Mouse (Mus musculus) neural tube, embryonic 15.5 days (tissue): ENCODE data around the gene Blnk. TPM values are rescaled to one million over a fixed set of nuclear protein-coding genes. Genes with fewer than 3 reads are reported as not detected.

Source experiments
- ATAC-seq: fragments of 200-750 bp; cut with Nextera tagmentation; 2 replicates; pipeline ENCODE4 v1.8.0; 2017; ENCODE audit warnings: mild to moderate bottlenecking, moderate TSS enrichment, moderate library complexity; ENCODE audit not compliant: low FRiP score
- H3K27ac ChIP-seq: fragments of 300-500 bp; sonication (generic); replicated peaks from 2 replicates; pipeline ENCODE4 v1.5.1; 2015; ENCODE audit warnings: mild to moderate bottlenecking, inconsistent platforms
- H3K27me3 ChIP-seq: fragments of 300-500 bp; sonication (generic); replicated peaks from 2 replicates; pipeline ENCODE4 v1.6.1; 2015; ENCODE audit warnings: inconsistent platforms
- H3K36me3 ChIP-seq: fragments of 300-500 bp; sonication (generic); 2 replicates; pipeline ENCODE4 v1.6.1; 2015; ENCODE audit warnings: inconsistent platforms
- H3K4me1 ChIP-seq: fragments of 300-500 bp; sonication (generic); 2 replicates; pipeline ENCODE4 v1.6.1; 2015; ENCODE audit warnings: inconsistent platforms
- H3K4me2 ChIP-seq: fragments of 300-500 bp; sonication (generic); 2 replicates; pipeline ENCODE4 v1.6.1; 2015; ENCODE audit warnings: inconsistent platforms, mild to moderate bottlenecking, moderate library complexity
- H3K4me3 ChIP-seq: fragments of 300-500 bp; sonication (generic); replicated peaks from 2 replicates; pipeline ENCODE4 v1.5.1; 2015; ENCODE audit warnings: mild to moderate bottlenecking, inconsistent platforms
- H3K9ac ChIP-seq: fragments of 300-500 bp; sonication (generic); replicated peaks from 2 replicates; pipeline ENCODE4 v1.6.1; 2015; ENCODE audit warnings: mild to moderate bottlenecking, inconsistent platforms
- H3K9me3 ChIP-seq: fragments of 300-500 bp; sonication (generic); replicated peaks from 2 replicates; pipeline ENCODE4 v1.6.1; 2016; ENCODE audit warnings: inconsistent platforms
- WGBS: fragments of 180-500 bp; shearing (Covaris S2); methylation state at CpG from one replicate; pipeline ENCODE4 v1.1.7; 2015; ENCODE audit warnings: mixed read lengths; 5-methylcytosine and 5-hydroxymethylcytosine counted together
- polyA plus RNA-seq: library from polyadenylated mRNA; unstranded; fragments of >200 nt; fragmentation: Nextera tagmentation; extraction: Ambion mirVana; gene quantifications from 2 replicates; pipeline ENCODE4 v1.2.1, GENCODE M21; 2015

Blnk gene
- polyA plus RNA-seq, 1 experiment from 2014 or later = 1.0 TPM

- Histone ChIP-seq H3K36me3 (no peaks in the 10 kb centered on the region), H3K4me3 (no peak overlapping the region), H3K9ac (no peak overlapping the region), H3K9me3 (no peaks in the 10 kb centered on the region), H3K4me1 (peaks cover 3% of the 10 kb centered on the region), H3K4me2 (no peak overlapping the region), H3K27me3 (no peaks in the 10 kb centered on the region), H3K27ac (no peak overlapping the region)
- 90% methylated on average over 5 of the region's 5 CpGs for WGBS
- no peak for ATAC-seq
Measured at GRCm38 (mm10) chr19:41019164-41019675, 24.9 kb upstream of the Blnk start.

- ATAC-seq = peak; percentile 75; the same call in 1 of the 2 replicates
Measured at GRCm38 (mm10) chr19:41015951-41016716, 21.8 kb upstream of the Blnk start.

GRCm38 (mm10) chr19:41014003-41014402 is 19.7 kb upstream of the Blnk start:
- Histone ChIP-seq H3K4me1 (peaks cover 8% of the 10 kb centered on the region), H3K27ac (no peak overlapping the region), H3K4me2 (no peak overlapping the region), H3K4me3 (no peak overlapping the region), H3K36me3 (no peaks in the 10 kb centered on the region), H3K9me3 (no peaks in the 10 kb centered on the region), H3K27me3 (0 out of 2 replicates have a peak, but pooled peaks cover 2% of the 10 kb centered on the region), H3K9ac (no peak overlapping the region)
- WGBS = 41% methylated on average over 9 of the region's 9 CpGs
- ATAC-seq = no peak

More at GRCm38 (mm10) chr19:41015951-41016716, 21.8 kb upstream of the Blnk start:
- Histone ChIP-seq H3K4me3 (no peak overlapping the region; the same call in 1 of the 2 replicates), H3K9ac (peak overlapping the region; percentile 33; the same call in 1 of the 2 replicates), H3K27ac (no peak overlapping the region), H3K4me2 (peak overlapping the region; percentile 57), H3K27me3 (0 out of 2 replicates have a peak, but pooled peaks cover 2% of the 10 kb centered on the region), H3K36me3 (no peaks in the 10 kb centered on the region), H3K4me1 (peaks cover 8% of the 10 kb centered on the region), H3K9me3 (no peaks in the 10 kb centered on the region)
- WGBS = 17% methylated on average over 14 of the region's 14 CpGs

- 21% methylated on average over 5 of the region's 5 CpGs for WGBS
- Histone ChIP-seq H3K9ac (no peak overlapping the region), H3K36me3 (no peaks in the 10 kb centered on the region), H3K4me3 (no peak overlapping the region), H3K9me3 (no peaks in the 10 kb centered on the region), H3K27ac (no peak overlapping the region), H3K4me1 (peaks cover 8% of the 10 kb centered on the region), H3K4me2 (no peak overlapping the region), H3K27me3 (0 out of 2 replicates have a peak, but pooled peaks cover 2% of the 10 kb centered on the region)
- ATAC-seq = no peak
Measured at GRCm38 (mm10) chr19:41013591-41013990, 19.3 kb upstream of the Blnk start.

- Histone ChIP-seq H3K4me2 (no peak overlapping the region), H3K27ac (no peak overlapping the region), H3K36me3 (no peaks in the 10 kb centered on the region), H3K9ac (no peak overlapping the region), H3K9me3 (no peaks in the 10 kb centered on the region), H3K4me1 (peaks cover 8% of the 10 kb centered on the region), H3K27me3 (0 out of 2 replicates have a peak, but pooled peaks cover 2% of the 10 kb centered on the region), H3K4me3 (no peak overlapping the region)
- no peak for ATAC-seq
- WGBS = 47% methylated on average over 5 of the region's 5 CpGs
Measured at GRCm38 (mm10) chr19:41011676-41012075, 17.3 kb upstream of the Blnk start.

- ATAC-seq = no peak
- Histone ChIP-seq H3K27me3 (0 out of 2 replicates have a peak, but pooled peaks cover 2% of the 10 kb centered on the region), H3K9ac (no peak overlapping the region), H3K27ac (no peak overlapping the region), H3K9me3 (no peaks in the 10 kb centered on the region), H3K4me3 (no peak overlapping the region), H3K4me1 (0 out of 2 replicates have a peak, but pooled peaks cover 5% of the 10 kb centered on the region), H3K4me2 (no peak overlapping the region), H3K36me3 (no peaks in the 10 kb centered on the region)
- WGBS = 96% methylated on average over 5 of the region's 5 CpGs
Measured at GRCm38 (mm10) chr19:41008674-41009395, 14.5 kb upstream of the Blnk start.

- Histone ChIP-seq H3K4me3 (no peak overlapping the region), H3K27ac (no peak overlapping the region), H3K4me2 (no peak overlapping the region), H3K4me1 (0 out of 2 replicates have a peak, but pooled peaks cover 5% of the 10 kb centered on the region), H3K36me3 (no peaks in the 10 kb centered on the region), H3K27me3 (no peaks in the 10 kb centered on the region), H3K9ac (no peak overlapping the region), H3K9me3 (no peaks in the 10 kb centered on the region)
- WGBS = 31% methylated on average over 4 of the region's 4 CpGs
- ATAC-seq = no peak
Measured at GRCm38 (mm10) chr19:41007733-41008132, 13.4 kb upstream of the Blnk start.

GRCm38 (mm10) chr19:41007326-41007725 is 13.0 kb upstream of the Blnk start:
- ATAC-seq = no peak
- Histone ChIP-seq H3K36me3 (no peaks in the 10 kb centered on the region), H3K4me3 (no peak overlapping the region), H3K27ac (no peak overlapping the region), H3K4me1 (0 out of 2 replicates have a peak, but pooled peaks cover 5% of the 10 kb centered on the region), H3K27me3 (no peaks in the 10 kb centered on the region), H3K9ac (no peak overlapping the region), H3K4me2 (no peak overlapping the region), H3K9me3 (no peaks in the 10 kb centered on the region)
- 20% methylated on average over 6 of the region's 6 CpGs for WGBS

GRCm38 (mm10) chr19:41006621-41007020 is 12.3 kb upstream of the Blnk start:
- Histone ChIP-seq H3K4me1 (no peaks in the 10 kb centered on the region), H3K4me2 (no peak overlapping the region), H3K9me3 (no peaks in the 10 kb centered on the region), H3K4me3 (no peak overlapping the region), H3K9ac (no peak overlapping the region), H3K36me3 (no peaks in the 10 kb centered on the region), H3K27ac (no peak overlapping the region), H3K27me3 (no peaks in the 10 kb centered on the region)
- WGBS = 10% methylated on average over 4 of the region's 4 CpGs
- no peak for ATAC-seq

GRCm38 (mm10) chr19:41003694-41004315 is 9.5 kb upstream of the Blnk start:
- Histone ChIP-seq H3K27ac (no peak overlapping the region), H3K27me3 (no peaks in the 10 kb centered on the region), H3K4me2 (no peak overlapping the region), H3K36me3 (no peaks in the 10 kb centered on the region), H3K4me1 (no peaks in the 10 kb centered on the region), H3K9ac (no peak overlapping the region), H3K9me3 (no peaks in the 10 kb centered on the region), H3K4me3 (no peak overlapping the region)
- 94% methylated on average over 3 of the region's 3 CpGs for WGBS
- ATAC-seq = no peak

- Histone ChIP-seq H3K4me2 (no peak overlapping the region), H3K9ac (no peak overlapping the region), H3K36me3 (no peaks in the 10 kb centered on the region), H3K27ac (no peak overlapping the region), H3K27me3 (no peaks in the 10 kb centered on the region), H3K4me1 (no peaks in the 10 kb centered on the region), H3K9me3 (no peaks in the 10 kb centered on the region), H3K4me3 (no peak overlapping the region)
- 77% methylated on average over 3 of the region's 3 CpGs for WGBS
- no peak for ATAC-seq
Measured at GRCm38 (mm10) chr19:40999569-40999968, 5.2 kb upstream of the Blnk start.
